Mouse (Mus musculus): ENCODE results near the gene Asl. TPM values are rescaled to one million over a fixed set of nuclear protein-coding genes. Genes with fewer than 3 reads are reported as not detected.

Asl gene
- polyA plus RNA-seq (2011; ENCODE audit: insufficient read length, low read depth, missing spikeins): 32.6 and 41.4 TPM in 2 replicates

GRCm38 (mm10) chr5:130029142-130029897 lies at the start of gene Asl, which contains the start of gene Crcp:
Asl (minus strand) TSS chr5:130029247.
Crcp (plus strand) TSS chr5:130029290.
- no peaks in the 10 kb centered on the region for H3K4me1 ChIP-seq (ENCODE audit: control insufficient read depth, insufficient read depth, low read length)
- peak within 1 kb of the TSS; percentile 56 for H3K4me3 ChIP-seq (ENCODE audit: insufficient read depth, low read length)
- peak; percentile 86 for TF ChIP-seq POLR2A (IDR thresholded peaks at IDR 0.05; ENCODE audit: low read depth, low read length)
- no peak for TF ChIP-seq CTCF (IDR thresholded peaks at IDR 0.05; ENCODE audit: borderline replicate concordance, insufficient read depth, low read length)
- H3K27ac ChIP-seq (ENCODE audit: insufficient read depth, low read length): peak within 1 kb of the TSS; percentile 84

- H3K4me1 ChIP-seq (ENCODE audit: control insufficient read depth, insufficient read depth, low read length): 0 out of 2 replicates have a peak, but pooled peaks cover 3% of the 10 kb centered on the region
- TF ChIP-seq POLR2A (IDR thresholded peaks at IDR 0.05; ENCODE audit: low read depth, low read length) (no peak), CTCF (IDR thresholded peaks at IDR 0.05; ENCODE audit: borderline replicate concordance, insufficient read depth, low read length) (no peak)
- H3K4me3 ChIP-seq (ENCODE audit: insufficient read depth, low read length): no peak overlapping the region
- H3K27ac ChIP-seq (ENCODE audit: insufficient read depth, low read length): peak overlapping the region; percentile 22; the same call in 1 of the 2 replicates
Observed at GRCm38 (mm10) chr5:130078834-130079156, 49.7 kb upstream of the Asl start.

- Histone ChIP-seq H3K4me1 (ENCODE audit: control insufficient read depth, insufficient read depth, low read length) (0 out of 2 replicates have a peak, but pooled peaks cover 3% of the 10 kb centered on the region), H3K4me3 (ENCODE audit: insufficient read depth, low read length) (no peak overlapping the region), H3K27ac (ENCODE audit: insufficient read depth, low read length) (peak overlapping the region; percentile 22; the same call in 1 of the 2 replicates)
- TF ChIP-seq CTCF (IDR thresholded peaks at IDR 0.05; ENCODE audit: borderline replicate concordance, insufficient read depth, low read length): no peak
- TF ChIP-seq POLR2A (IDR thresholded peaks at IDR 0.05; ENCODE audit: low read depth, low read length): no peak
Observed at GRCm38 (mm10) chr5:130078096-130078833, 49.2 kb upstream of the Asl start.

- no peak for TF ChIP-seq CTCF (IDR thresholded peaks at IDR 0.05; ENCODE audit: borderline replicate concordance, insufficient read depth, low read length)
- no peak for TF ChIP-seq POLR2A (IDR thresholded peaks at IDR 0.05; ENCODE audit: low read depth, low read length)
- no peak overlapping the region for H3K4me3 ChIP-seq (ENCODE audit: insufficient read depth, low read length)
- 0 out of 2 replicates have a peak, but pooled peaks cover 3% of the 10 kb centered on the region for H3K4me1 ChIP-seq (ENCODE audit: control insufficient read depth, insufficient read depth, low read length)
- H3K27ac ChIP-seq (ENCODE audit: insufficient read depth, low read length): no peak overlapping the region
Observed at GRCm38 (mm10) chr5:130076396-130076795, 47.3 kb upstream of the Asl start.

GRCm38 (mm10) chr5:130074491-130074890 lies 45.4 kb upstream of the Asl start:
- TF ChIP-seq CTCF (IDR thresholded peaks at IDR 0.05; ENCODE audit: borderline replicate concordance, insufficient read depth, low read length): no peak
- no peak for TF ChIP-seq POLR2A (IDR thresholded peaks at IDR 0.05; ENCODE audit: low read depth, low read length)
- no peak overlapping the region for H3K4me3 ChIP-seq (ENCODE audit: insufficient read depth, low read length)
- H3K27ac ChIP-seq (ENCODE audit: insufficient read depth, low read length): no peak overlapping the region
- 0 out of 2 replicates have a peak, but pooled peaks cover 3% of the 10 kb centered on the region for H3K4me1 ChIP-seq (ENCODE audit: control insufficient read depth, insufficient read depth, low read length)

- no peak within 1 kb of the TSS for H3K4me3 ChIP-seq (ENCODE audit: insufficient read depth, low read length)
- TF ChIP-seq POLR2A (IDR thresholded peaks at IDR 0.05; ENCODE audit: low read depth, low read length) (no peak), CTCF (IDR thresholded peaks at IDR 0.05; ENCODE audit: borderline replicate concordance, insufficient read depth, low read length) (no peak)
- no peak within 1 kb of the TSS for H3K27ac ChIP-seq (ENCODE audit: insufficient read depth, low read length)
- H3K4me1 ChIP-seq (ENCODE audit: control insufficient read depth, insufficient read depth, low read length): no peaks in the 10 kb centered on the region
Observed at GRCm38 (mm10) chr5:130073026-130073425, 44.0 kb upstream of the Asl start, which contains the start of gene Tpst1. Tpst1 (plus strand) TSS chr5:130073326.

GRCm38 (mm10) chr5:130067841-130068264 lies 38.8 kb upstream of the Asl start:
- TF ChIP-seq POLR2A (IDR thresholded peaks at IDR 0.05; ENCODE audit: low read depth, low read length): no peak
- no peak for TF ChIP-seq CTCF (IDR thresholded peaks at IDR 0.05; ENCODE audit: borderline replicate concordance, insufficient read depth, low read length)
- H3K4me3 ChIP-seq (ENCODE audit: insufficient read depth, low read length): no peak overlapping the region
- H3K4me1 ChIP-seq (ENCODE audit: control insufficient read depth, insufficient read depth, low read length): peaks cover 4% of the 10 kb centered on the region; the same call in 1 of the 2 replicates
- H3K27ac ChIP-seq (ENCODE audit: insufficient read depth, low read length): no peak overlapping the region

GRCm38 (mm10) chr5:130065579-130065978 lies 36.5 kb upstream of the Asl start:
- Histone ChIP-seq H3K27ac (ENCODE audit: insufficient read depth, low read length) (no peak overlapping the region), H3K4me3 (ENCODE audit: insufficient read depth, low read length) (no peak overlapping the region), H3K4me1 (ENCODE audit: control insufficient read depth, insufficient read depth, low read length) (peaks cover 4% of the 10 kb centered on the region; the same call in 1 of the 2 replicates)
- TF ChIP-seq CTCF (IDR thresholded peaks at IDR 0.05; ENCODE audit: borderline replicate concordance, insufficient read depth, low read length) (no peak), POLR2A (IDR thresholded peaks at IDR 0.05; ENCODE audit: low read depth, low read length) (no peak)

- Histone ChIP-seq H3K4me1 (ENCODE audit: control insufficient read depth, insufficient read depth, low read length) (peaks cover 4% of the 10 kb centered on the region; the same call in 1 of the 2 replicates), H3K27ac (ENCODE audit: insufficient read depth, low read length) (no peak overlapping the region), H3K4me3 (ENCODE audit: insufficient read depth, low read length) (no peak overlapping the region)
- TF ChIP-seq POLR2A (IDR thresholded peaks at IDR 0.05; ENCODE audit: low read depth, low read length) (no peak), CTCF (IDR thresholded peaks at IDR 0.05; ENCODE audit: borderline replicate concordance, insufficient read depth, low read length) (no peak)
Observed at GRCm38 (mm10) chr5:130063760-130064159, 34.7 kb upstream of the Asl start.

Data from embryonic fibroblast, embryonic 13.5 days (primary cell).